Mouse (Mus musculus): ENCODE measurements around the gene Haus5. TPM values are rescaled to one million over a fixed set of nuclear protein-coding genes. Genes with fewer than 3 reads are reported as not detected.

Gene Haus5
- 36.3 TPM for polyA plus RNA-seq (2017; shearing (Covaris generic))

DNA sequence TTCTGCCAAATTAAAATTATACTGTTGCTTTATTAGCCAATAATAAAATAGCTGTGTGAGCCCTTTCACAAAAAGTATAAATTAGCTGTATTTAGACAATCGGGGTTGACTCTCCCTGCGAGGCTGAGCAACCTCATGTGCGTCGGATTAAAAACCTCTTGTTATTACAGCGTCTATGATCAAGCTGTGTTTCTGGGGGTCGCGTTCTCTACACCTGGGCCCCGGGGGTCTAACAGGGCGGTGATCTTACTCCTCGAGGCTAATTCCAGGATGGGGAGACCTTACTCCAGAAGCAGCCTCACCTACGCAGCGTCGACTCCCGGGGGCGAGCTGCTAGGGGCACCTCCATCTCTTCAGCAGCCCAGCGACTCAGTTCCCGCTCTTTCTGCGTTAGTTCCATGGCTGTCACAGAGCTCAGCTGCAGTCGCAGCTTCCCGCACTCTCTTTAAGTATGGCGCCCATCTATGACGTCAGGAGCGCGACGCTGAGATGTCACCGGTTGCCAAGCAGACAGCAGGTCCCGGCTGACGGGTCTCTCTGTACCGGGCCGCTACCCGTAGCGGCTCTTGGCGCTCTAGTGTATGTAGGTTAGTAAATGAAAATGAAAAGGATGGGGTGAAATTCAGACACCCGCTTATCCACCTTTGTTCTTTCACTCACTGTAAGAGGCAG is at the start of gene Haus5:
TSS of gene Haus5 (minus strand) at position 466 of the 672 bp plus-strand sequence.

DNA sequence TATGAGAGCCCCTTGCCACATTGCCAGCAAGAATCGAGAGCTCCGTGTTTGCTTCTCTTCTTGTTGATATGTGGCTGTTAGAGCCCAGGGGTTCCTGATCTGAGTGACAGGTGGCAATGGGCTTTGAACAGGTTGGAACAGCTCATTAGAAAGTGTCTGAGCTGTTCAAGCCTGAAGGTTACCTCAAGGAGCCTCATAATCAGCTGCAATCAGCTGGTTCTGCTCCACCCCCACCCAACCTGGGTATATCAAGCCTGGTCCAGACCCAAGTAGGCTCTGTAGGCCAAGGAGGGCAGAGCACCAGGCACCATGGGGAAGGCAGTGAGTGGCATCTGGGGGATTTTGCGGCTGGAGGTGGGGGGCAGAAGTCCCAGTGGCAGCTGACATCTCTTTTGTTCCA is 47.1 kb upstream of the Haus5 start, which contains the start of gene Atp4a:
TSS of gene Atp4a (plus strand) at position 268 of the 400 bp plus-strand sequence.

DNA sequence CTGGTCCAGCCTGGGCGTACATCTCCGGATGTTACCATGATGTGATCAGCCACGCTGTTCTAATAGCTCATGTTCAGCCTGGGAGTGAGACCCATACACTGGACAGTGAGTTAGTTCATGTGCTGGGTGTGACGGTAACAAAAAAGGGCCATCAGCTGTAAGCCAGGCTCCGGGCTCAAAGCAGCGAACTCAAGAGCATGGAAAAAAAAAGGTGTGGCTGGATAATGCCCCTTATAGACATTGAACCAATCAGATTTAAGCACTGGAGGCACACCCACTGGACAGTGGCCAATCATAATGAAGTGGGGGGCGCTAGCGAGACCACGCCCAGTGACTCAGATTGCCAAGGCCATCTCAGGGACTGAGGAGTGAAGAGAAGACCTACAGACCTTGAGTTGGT is 33.8 kb upstream of the Haus5 start, which contains the start of gene 2200002J24Rik:
TSS of gene 2200002J24Rik (plus strand) at position 338 of the 400 bp plus-strand sequence.

DNA sequence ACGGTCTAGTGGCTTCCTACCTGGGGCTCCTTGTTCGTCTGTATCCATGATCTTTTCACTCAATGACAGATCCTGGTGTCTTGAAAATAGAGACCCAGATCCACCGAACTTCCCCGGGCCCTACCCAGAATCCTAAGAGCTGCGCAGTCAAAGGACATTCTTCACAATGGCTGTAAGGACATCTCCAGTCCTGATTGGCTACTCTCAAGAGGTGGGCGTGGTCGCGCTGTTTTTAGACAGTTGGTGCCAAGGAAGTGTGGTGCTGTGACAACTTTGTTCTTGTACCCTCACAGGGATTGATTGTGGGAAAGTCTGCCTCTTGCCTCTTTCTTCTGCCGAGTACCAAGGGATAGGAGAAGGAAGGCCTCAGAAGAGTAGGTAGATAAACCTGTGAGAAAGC is 6.7 kb upstream of the Haus5 start, which contains the start of gene Pmis2:
TSS of gene Pmis2 (minus strand) at position 126 of the 400 bp plus-strand sequence.

DNA sequence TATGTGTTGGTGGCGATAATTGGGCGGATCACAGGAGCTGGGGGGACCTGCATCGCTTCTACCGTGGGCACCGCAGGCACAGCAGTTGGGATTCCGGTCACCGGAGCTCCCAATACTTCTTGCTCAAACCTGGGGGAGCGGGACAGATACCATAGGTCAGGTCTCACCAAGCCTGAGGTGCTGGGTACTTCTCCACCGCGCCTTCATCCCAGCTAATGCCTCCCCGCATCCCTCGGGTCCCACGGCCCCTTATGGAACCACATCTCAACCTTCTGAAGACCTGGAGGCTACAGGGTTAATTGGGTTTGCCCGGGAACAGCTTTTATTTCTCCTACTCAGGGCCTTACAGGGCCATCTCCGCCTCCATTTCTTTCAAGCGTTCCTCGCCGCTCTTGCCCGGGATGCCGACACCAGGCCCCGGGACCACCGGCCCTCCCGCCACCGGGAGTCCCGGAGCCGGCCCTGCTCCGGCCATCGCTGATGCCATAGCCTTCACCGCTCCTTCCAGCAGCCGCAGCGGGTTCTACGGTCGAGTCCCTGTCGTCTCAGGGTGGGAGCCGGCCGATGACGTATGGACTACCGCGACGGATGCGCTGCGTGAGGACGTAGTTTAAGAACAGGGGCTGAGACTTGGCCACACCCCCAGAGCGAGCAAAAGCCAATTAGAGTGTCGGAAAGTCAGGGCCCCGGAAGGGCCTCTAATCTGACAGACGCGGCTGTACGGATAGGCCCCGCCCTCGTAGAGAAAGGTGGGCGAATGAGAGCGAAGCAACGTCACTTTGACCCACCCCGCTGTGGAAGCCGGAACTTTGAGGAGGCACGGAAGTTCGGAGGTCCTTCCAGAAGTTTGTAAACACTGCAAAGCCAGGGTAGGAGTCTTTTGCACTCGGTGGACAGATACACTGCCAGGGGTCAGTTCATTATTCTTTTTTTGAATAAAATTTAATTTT is 14.9 kb downstream of the Haus5 start, which contains the start of gene Rbm42:
TSS of gene Rbm42 (minus strand) at position 727 of the 950 bp plus-strand sequence.

DNA sequence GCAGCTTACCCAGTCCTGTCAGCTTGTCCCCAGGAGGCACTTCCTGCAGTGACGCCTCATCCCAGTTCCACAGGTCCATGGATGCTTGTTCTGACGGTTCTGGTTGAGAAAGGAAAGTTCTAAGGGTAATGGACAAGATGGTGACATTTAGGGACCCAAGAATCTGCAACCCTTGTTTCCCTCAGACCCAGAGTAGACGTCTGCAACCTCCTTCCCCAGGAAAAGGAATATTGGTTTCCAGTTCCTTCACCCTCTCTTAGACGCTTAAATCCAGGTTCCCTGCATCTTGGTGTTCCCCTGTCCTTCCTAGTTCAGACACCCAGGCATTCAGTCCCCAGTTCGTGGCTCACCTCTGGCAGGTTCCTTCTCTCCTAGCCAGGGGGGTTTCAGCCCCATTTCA is 29.0 kb downstream of the Haus5 start, which contains the start of gene Etv2:
TSS of gene Etv2 (minus strand) at position 101 of the 400 bp plus-strand sequence.

DNA sequence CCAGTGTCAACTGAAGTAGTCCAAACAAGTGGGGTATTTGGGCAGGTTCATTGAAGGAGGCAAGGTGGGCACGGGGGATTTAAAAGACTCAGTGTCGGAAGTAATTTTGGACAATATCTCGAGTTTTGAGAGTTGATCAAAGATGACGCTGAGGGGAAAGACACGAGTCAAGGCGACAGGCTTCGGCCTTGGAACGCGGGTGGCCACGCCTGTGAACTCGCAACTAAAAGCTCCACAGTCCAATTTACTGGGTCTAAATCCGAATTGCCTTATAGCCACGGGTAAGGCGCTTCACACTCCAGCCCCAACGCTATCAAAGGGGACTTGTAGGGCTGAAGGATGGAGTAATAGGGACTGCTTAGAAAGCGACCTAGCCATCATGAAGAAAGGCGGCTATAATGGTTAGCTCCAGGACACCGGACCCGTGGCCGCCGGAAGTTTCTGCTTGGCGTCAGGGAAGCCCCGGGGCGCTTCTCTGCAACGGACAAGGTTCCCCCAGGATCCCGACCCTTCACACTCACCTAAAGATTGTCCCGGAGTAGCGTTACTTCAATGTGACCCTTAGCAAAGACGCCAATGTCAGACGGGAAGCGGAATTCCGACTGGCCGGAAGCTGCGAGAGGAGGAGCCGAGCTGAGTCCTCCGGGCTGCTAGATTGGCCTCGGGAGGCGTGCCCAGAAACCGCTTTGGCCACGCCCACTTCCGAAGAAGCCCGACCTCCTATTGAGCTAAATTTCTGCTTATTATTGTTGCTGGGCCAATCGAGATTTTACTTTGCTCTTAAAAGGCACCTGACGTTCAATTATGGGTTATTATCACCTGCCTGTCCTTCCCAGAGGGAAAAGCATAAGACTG is 39.0 kb downstream of the Haus5 start, which contains the start of gene Cox6b1:
TSS of gene Cox6b1 (minus strand) at position 622 of the 855 bp plus-strand sequence.

DNA sequence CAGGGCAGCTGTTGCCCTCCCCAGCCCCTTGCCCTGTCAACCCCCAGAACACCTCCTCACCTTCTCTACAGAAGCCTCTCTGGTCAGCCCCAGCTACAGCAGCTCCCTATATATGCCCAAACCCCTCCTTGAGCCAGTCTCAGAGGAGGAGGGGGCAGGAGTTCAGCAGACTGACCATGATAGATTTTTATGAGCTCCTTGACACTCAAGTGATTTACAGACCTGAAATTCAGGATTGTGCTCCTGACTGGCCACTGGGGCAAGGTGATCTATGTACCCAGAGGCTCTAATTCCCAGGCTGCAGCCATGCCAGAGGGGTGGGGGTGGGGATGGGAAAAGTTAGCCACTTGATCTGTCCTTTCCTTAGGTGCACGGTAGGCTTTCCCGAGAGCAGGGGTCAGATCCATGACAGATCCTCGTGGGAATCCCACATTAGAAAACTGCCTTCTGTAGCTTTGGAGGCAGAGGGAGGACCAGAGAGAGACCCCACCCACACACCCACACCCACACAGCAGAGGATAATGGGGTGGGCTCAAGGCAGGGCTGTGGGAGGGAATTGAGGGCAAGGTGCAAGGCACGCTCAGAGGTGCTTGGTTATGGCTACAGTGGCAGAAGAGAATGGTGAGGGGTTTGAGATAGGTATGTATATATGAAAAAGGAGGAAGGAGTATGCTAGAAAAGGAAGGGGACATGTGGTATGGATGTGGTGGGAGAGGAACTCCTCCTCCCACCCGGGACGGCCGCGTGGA is 52.0 kb downstream of the Haus5 start, which contains the start of gene Upk1a:
TSS of gene Upk1a (minus strand) at position 194 of the 749 bp plus-strand sequence.

Other genes with a start within 250 kb of the Haus5 start
- 589 TPM for gene Hcst, start 245.1 kb downstream of the Haus5 start, polyA plus RNA-seq (2017; shearing (Covaris generic))
- gene Nfkbid, start 243.3 kb downstream of the Haus5 start, polyA plus RNA-seq (2017; shearing (Covaris generic)): 853 TPM
- gene Aplp1, start 219.5 kb downstream of the Haus5 start, polyA plus RNA-seq (2017; shearing (Covaris generic)): 34.3 TPM
- gene Kirrel2, start 207.3 kb downstream of the Haus5 start, polyA plus RNA-seq (2017; shearing (Covaris generic)): 0.25 TPM
- gene Nphs1, start 206.7 kb downstream of the Haus5 start, polyA plus RNA-seq (2017; shearing (Covaris generic)): not detected
- gene Prodh2, start 171.4 kb downstream of the Haus5 start, polyA plus RNA-seq (2017; shearing (Covaris generic)): not detected
- 1.0 TPM for gene Arhgap33, start 129.9 kb downstream of the Haus5 start, polyA plus RNA-seq (2017; shearing (Covaris generic))
- gene Hspb6, start 112.8 kb downstream of the Haus5 start, polyA plus RNA-seq (2017; shearing (Covaris generic)): 3.3 TPM
- 3.3 TPM for gene Proser3, start 112.7 kb downstream of the Haus5 start, polyA plus RNA-seq (2017; shearing (Covaris generic))
- gene Lin37, start 105.2 kb downstream of the Haus5 start, polyA plus RNA-seq (2017; shearing (Covaris generic)): 48.0 TPM
- 84.8 TPM for gene U2af1l4, start 101.7 kb downstream of the Haus5 start, polyA plus RNA-seq (2017; shearing (Covaris generic))
- 57.8 TPM for gene Gm49396, start 101.7 kb downstream of the Haus5 start, polyA plus RNA-seq (2017; shearing (Covaris generic))
- gene Psenen, start 101.4 kb downstream of the Haus5 start, polyA plus RNA-seq (2017; shearing (Covaris generic)): 137 TPM
- 59.7 TPM for gene Igflr1, start 99.6 kb downstream of the Haus5 start, polyA plus RNA-seq (2017; shearing (Covaris generic))
- 14.0 TPM for gene Kmt2b, start 76.3 kb downstream of the Haus5 start, polyA plus RNA-seq (2017; shearing (Covaris generic))
- gene Zbtb32, start 66.1 kb downstream of the Haus5 start, polyA plus RNA-seq (2017; shearing (Covaris generic)): 12.8 TPM
- 0.79 TPM for gene Upk1a, start 52.1 kb downstream of the Haus5 start, polyA plus RNA-seq (2017; shearing (Covaris generic))
- 388 TPM for gene Cox6b1, start 38.8 kb downstream of the Haus5 start, polyA plus RNA-seq (2017; shearing (Covaris generic))
- not detected for gene Etv2, start 29.1 kb downstream of the Haus5 start, polyA plus RNA-seq (2017; shearing (Covaris generic))
- 194 TPM for gene Rbm42, start 14.7 kb downstream of the Haus5 start, polyA plus RNA-seq (2017; shearing (Covaris generic))
- gene Pmis2, start 6.6 kb upstream of the Haus5 start, polyA plus RNA-seq (2017; shearing (Covaris generic)): 0.56 TPM
- not detected for gene 2200002J24Rik, start 33.9 kb upstream of the Haus5 start, polyA plus RNA-seq (2017; shearing (Covaris generic))
- not detected for gene Atp4a, start 47.2 kb upstream of the Haus5 start, polyA plus RNA-seq (2017; shearing (Covaris generic))
- gene Tmem147, start 64.5 kb upstream of the Haus5 start, polyA plus RNA-seq (2017; shearing (Covaris generic)): 51.5 TPM
- not detected for gene Gapdhs, start 78.7 kb upstream of the Haus5 start, polyA plus RNA-seq (2017; shearing (Covaris generic))
- gene Sbsn, start 86.5 kb upstream of the Haus5 start, polyA plus RNA-seq (2017; shearing (Covaris generic)): 0.17 TPM
- gene Dmkn, start 98.8 kb upstream of the Haus5 start, polyA plus RNA-seq (2017; shearing (Covaris generic)): not detected
- gene Krtdap, start 122.9 kb upstream of the Haus5 start, polyA plus RNA-seq (2017; shearing (Covaris generic)): not detected
- gene Ffar2, start 158.8 kb upstream of the Haus5 start, polyA plus RNA-seq (2017; shearing (Covaris generic)): not detected
- not detected for gene Ffar3, start 191.2 kb upstream of the Haus5 start, polyA plus RNA-seq (2017; shearing (Covaris generic))
- gene Ffar1, start 196.6 kb upstream of the Haus5 start, polyA plus RNA-seq (2017; shearing (Covaris generic)): 0.09 TPM
- 28.6 TPM for gene Cd22, start 215.3 kb upstream of the Haus5 start, polyA plus RNA-seq (2017; shearing (Covaris generic))
- not detected for gene Mag, start 249.9 kb upstream of the Haus5 start, polyA plus RNA-seq (2017; shearing (Covaris generic))